Mouse (Mus musculus) lung, postnatal 10 days (tissue): ENCODE data around the gene Fbxw9.
A peak's percentile ranks its signal among the peaks of the same experiment; 100 is the strongest.

Source experiments
- DNase-seq: peaks from one replicate; pipeline ENCODE4 v3.0.0; 2021

The Fbxw9 gene

DNA sequence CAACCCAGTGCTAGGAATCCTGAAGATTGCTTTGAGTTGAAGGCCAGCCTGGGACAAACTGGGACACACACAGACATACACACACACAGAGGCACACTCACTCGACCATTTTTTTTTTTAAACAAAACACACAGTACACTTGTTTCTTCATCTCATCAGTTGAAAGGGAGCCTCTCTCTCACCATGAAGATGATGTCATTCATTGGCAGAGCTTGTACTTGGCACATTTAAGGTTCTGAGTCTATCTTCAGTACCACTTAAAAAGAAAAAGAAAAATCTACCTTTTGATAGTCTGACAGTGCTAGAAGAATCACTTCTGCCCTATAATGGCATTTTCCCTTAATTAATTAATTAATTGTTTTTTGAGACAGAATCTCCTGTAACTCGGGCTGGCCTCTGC, 28.9 kb downstream of the Fbxw9 start:
- DNase-seq = no peak

DNA sequence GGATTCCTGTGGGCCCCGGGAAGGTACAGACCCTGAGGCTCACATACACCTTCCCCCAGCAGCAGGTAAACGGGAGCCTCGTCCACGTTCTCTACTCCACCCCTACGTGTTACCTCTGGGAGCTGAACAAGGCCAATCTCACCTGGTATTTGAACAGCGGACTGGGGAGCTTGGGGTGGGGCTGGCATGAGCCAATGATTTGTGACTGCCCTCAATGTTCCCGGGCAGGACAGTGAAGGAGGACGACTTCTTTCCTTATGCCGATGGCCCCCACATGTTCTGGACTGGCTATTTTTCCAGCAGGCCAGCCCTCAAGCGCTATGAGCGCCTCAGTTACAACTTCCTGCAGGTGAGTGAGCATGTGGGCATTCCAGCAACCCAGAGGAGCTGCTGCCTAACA, 31.0 kb downstream of the Fbxw9 start:
- DNase-seq = no peak

DNA sequence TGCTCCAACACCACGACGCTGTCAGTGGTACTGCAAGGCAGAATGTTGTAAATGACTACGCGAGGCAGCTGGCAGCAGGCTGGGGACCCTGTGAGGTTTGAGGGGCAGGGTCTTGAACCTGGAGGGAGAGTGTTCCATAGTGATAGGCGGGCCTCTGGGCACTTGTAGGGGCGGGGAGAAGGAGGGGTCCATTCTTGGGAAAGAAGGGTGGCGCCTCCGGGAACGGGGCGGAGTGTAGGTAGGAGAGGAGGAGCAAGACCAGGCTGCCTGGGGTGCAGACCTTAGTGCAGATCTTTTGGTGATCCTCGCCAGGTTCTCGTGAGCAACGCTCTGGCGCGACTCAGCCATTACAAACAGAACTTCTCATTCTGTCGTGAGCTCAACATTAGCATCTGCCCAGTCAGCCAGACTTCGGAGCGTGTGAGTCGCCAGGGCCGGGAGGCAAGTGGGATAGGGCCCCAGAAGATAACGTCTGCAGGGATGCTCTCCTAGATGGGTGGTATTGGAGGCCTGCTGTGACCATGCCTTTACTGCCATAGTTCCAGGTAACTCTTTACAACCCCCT, 31.8 kb downstream of the Fbxw9 start:
- DNase-seq = peak; percentile 38

DNA sequence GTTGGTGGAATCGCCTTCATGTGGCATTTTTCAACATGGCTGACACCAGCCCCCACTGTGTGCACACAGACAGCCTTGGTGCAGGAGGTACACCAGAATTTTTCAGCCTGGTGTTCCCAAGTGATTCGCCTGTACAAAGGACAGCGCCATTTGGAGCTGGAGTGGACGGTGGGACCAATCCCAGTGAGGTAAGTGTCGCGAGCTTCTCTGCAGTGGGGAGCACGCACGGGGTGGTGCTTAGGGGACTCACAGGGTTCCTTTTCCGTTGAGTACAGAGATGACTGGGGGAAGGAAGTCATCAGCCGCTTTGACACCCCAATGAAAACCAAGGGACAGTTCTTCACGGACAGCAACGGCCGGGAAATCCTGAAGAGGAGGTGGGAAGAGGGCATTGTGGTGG, 35.2 kb downstream of the Fbxw9 start:
- no peak for DNase-seq

DNA sequence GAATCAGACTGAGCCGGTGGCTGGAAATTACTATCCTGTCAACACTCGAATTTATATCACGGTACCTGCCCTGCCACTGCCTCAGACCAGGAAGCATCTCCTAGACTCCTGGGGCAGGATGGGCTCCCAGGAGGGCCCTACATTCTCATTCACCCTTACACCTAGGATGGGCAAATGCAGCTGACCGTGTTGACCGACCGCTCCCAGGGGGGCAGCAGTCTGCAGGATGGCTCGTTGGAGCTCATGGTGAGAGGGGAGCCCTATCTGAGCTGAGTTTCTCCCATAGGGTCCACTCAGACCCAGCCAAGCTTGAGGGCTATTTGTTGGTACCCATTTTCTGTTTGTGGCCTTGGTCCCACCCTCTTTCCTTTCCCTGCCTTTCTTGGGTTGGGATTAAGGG, 35.7 kb downstream of the Fbxw9 start:
- no peak for DNase-seq

DNA sequence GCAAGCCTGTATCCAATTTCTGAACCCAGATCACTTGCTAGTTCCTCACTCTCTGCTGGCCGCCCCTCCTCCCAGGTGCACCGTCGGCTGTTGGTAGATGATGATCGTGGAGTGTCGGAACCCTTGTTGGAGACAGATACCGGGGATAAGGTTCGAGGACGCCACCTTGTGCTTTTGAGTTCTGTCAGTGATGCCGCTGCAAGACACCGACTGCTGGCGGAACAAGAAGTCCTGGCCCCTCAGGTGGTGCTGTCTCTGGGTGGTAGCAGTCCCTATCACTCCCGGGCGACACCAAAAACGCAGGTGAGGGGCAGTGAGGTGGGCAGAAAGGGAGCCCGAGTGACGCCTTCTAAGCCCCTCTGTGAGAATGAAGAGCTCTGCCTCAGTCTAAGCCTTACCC, 36.3 kb downstream of the Fbxw9 start:
- DNase-seq = no peak

DNA sequence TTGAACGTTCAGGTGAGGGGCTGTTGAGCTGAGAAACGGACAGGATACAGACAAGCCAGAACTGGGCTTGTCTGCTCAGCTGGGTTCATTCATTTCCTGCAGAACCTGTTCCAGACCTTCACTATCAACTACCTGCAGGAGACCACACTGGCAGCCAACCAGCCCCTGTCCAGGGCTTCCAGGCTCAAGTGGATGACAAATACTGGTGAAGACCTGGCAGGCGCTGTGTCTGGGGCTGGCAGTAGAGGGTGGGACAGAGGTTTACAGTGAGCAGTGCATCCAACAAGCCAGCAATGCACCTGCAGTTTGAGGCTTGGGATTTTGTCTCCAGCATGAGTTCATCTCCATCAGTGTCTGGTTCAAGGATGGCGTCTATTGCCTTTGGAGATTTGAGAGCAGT, 37.0 kb downstream of the Fbxw9 start:
- DNase-seq = no peak

DNA sequence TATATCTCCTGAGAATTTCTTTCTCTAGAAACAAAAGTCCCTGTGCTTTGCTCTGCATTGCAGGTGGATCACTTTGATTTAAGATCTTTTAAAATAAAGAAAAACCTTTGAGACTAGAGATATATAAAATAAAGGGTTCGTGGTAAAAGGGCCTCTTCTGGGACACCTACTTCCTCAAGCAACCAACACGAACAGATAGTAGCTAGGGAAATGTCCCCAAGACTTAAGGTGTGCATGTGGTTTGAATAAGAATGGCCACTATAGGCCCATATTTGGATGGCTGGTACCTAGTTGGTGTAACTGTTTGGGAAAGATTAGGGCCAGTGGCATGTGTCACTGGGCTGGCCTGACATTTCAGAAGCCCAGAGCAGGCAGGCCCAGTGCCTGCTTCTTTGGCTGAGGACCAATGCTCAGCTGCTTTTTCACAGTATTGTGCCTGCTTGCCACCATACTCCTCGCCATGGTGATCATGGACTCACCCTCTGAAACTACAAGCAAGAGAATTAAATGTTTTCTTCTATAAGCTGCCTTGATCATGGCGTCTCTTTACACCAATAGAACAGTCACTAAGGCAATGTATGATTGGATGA, 40.3 kb downstream of the Fbxw9 start:
- DNase-seq = no peak

DNA sequence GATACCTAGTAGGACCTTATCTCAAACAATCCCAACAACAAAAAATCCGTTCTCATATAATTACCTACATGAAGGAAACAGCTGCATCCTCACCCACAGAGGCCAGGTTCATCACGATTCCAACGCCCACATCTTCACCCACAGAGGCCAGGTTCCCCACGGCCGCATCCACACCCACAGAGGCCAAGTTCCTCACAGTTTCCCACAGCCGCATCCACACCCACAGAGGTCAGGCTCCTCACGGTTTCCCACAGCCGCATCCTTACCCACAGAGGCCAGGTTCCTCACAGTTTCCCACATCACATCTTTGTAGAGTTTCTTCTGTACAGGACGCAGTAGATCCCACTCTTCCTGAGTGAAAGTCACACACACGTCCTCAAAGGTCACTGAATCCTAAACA, 53.4 kb downstream of the Fbxw9 start:
- DNase-seq = no peak

DNA sequence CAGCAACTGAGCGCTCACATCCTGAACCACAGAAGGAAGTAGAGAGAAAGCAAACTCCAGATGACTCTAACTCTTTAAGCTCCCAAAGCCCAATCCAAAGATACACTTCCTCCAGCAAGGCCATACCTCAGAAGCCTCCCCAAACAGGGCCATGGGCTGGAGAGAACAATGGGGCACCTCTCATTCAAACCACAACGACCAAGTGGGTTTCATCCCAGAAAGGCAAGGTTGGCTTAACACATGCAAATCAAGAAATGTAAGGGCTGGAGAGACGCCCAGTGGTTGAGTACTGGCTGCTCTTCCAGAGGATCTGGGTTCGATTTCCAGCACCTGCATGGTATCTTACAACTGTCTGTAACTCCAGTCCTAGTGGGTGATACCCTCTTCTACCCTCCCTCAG, 55.6 kb downstream of the Fbxw9 start:
- DNase-seq = no peak
